Mouse (Mus musculus) MEL (cell line): Measurements from ENCODE around the gene Lpcat3. TPM values are rescaled to one million over a fixed set of nuclear protein-coding genes. Genes with fewer than 3 reads are reported as not detected.

Experiments used
- DNase-seq: peaks from one replicate; pipeline ENCODE4 v3.0.0; 2011; ENCODE audit warnings: low read depth, low spot score
- H3K27ac ChIP-seq: 2 replicates; pipeline ENCODE4 v1.5.1; 2012; ENCODE audit warnings: low read depth, mild to moderate bottlenecking, control low read depth, low read length, moderate library complexity; ENCODE audit not compliant: control insufficient read depth
- H3K27me3 ChIP-seq, 2 experiments: fragments of 150-350 bp in 1 of 2; sonication (generic) in 1 of 2; 2 replicates each; pipeline ENCODE4 v1.6.1; 2012; ENCODE audit warnings: low read length in 2 of 2, mild to moderate bottlenecking in 2 of 2, improper control_type of control experiment in 1 of 2, moderate library complexity in 1 of 2; ENCODE audit not compliant: insufficient read depth in 2 of 2, control insufficient read depth in 1 of 2
- H3K36me3 ChIP-seq, 2 experiments: 2 replicates each; pipeline ENCODE4 v1.6.1; 2012 to 2014; ENCODE audit warnings: low read length in 2 of 2, improper control_type of control experiment in 1 of 2, inconsistent platforms in 1 of 2, mild to moderate bottlenecking in 1 of 2; ENCODE audit not compliant: insufficient read depth in 2 of 2, control insufficient read depth in 1 of 2
- H3K4me1 ChIP-seq, 2 experiments: fragments of 150-350 bp in 1 of 2; sonication (generic) in 1 of 2; 2 replicates each; pipeline ENCODE4 v1.6.1; 2012; ENCODE audit warnings: low read length in 2 of 2, improper control_type of control experiment in 1 of 2, mild to moderate bottlenecking in 1 of 2; ENCODE audit not compliant: insufficient read depth in 2 of 2, control insufficient read depth in 1 of 2
- H3K4me3 ChIP-seq, 2 experiments: fragments of 150-350 bp in 1 of 2; sonication (generic) in 1 of 2; 2 replicates each; pipeline ENCODE4 v1.5.1; 2012; ENCODE audit warnings: low read depth in 2 of 2, low read length in 2 of 2, mild to moderate bottlenecking in 2 of 2, moderate library complexity in 2 of 2, control low read depth in 1 of 2, improper control_type of control experiment in 1 of 2; ENCODE audit not compliant: control insufficient read depth in 1 of 2, insufficient read depth in 1 of 2
- H3K79me2 ChIP-seq: 2 replicates; pipeline ENCODE4 v1.6.1; 2012; ENCODE audit warnings: mild to moderate bottlenecking, low read length, moderate library complexity; ENCODE audit not compliant: control insufficient read depth, poor library complexity, insufficient read depth
- H3K9ac ChIP-seq: 2 replicates; pipeline ENCODE4 v1.6.1; 2012; ENCODE audit warnings: low read depth, mild to moderate bottlenecking, control low read depth, low read length, moderate library complexity; ENCODE audit not compliant: control insufficient read depth, poor library complexity, severe bottlenecking
- H3K9me3 ChIP-seq: fragments of 150-350 bp; sonication (generic); replicated peaks from 2 replicates; pipeline ENCODE4 v1.6.1; 2012; ENCODE audit warnings: mild to moderate bottlenecking, low read length, improper control_type of control experiment, moderate library complexity; ENCODE audit not compliant: insufficient read depth
- BHLHE40 ChIP-seq: IDR thresholded peaks from 2 replicates; pipeline ENCODE4 v1.6.1; 2012; ENCODE audit warnings: low read depth, mild to moderate bottlenecking, inconsistent platforms, low read length, improper control_type of control experiment, borderline replicate concordance
- CTCF ChIP-seq, 3 experiments: IDR thresholded peaks in 2 of 3; conservative IDR thresholded peaks in 1 of 3; 2 replicates each; pipeline ENCODE4 v1.5.1; 2011 to 2012; ENCODE audit warnings: low read length in 3 of 3, low read depth in 2 of 3, mild to moderate bottlenecking in 2 of 3, improper control_type of control experiment in 1 of 3, inconsistent platforms in 1 of 3, mixed read lengths in 1 of 3, moderate library complexity in 1 of 3; ENCODE audit not compliant: control insufficient read depth in 1 of 3, insufficient read depth in 1 of 3, poor library complexity in 1 of 3, severe bottlenecking in 1 of 3
- E2F4 ChIP-seq: IDR thresholded peaks from 2 replicates; pipeline ENCODE4 v1.6.1; 2011; ENCODE audit warnings: low read depth, low read length, improper control_type of control experiment, borderline replicate concordance
- ELF1 ChIP-seq: IDR thresholded peaks from 2 replicates; pipeline ENCODE4 v1.6.1; 2014; ENCODE audit warnings: low read depth, mild to moderate bottlenecking, inconsistent platforms, low read length, improper control_type of control experiment, moderate library complexity
- EP300 ChIP-seq, 2 experiments: IDR thresholded peaks; 2 replicates each; pipeline ENCODE4 v1.6.1; 2011; ENCODE audit warnings: improper control_type of control experiment in 2 of 2, low read length in 2 of 2, low read depth in 1 of 2, mild to moderate bottlenecking in 1 of 2
- GABPA ChIP-seq: IDR thresholded peaks from 2 replicates; pipeline ENCODE4 v1.6.1; 2012; ENCODE audit warnings: low read depth, mild to moderate bottlenecking, inconsistent platforms, low read length, improper control_type of control experiment, moderate library complexity
- GATA1 ChIP-seq: IDR thresholded peaks from 2 replicates; pipeline ENCODE4 v1.6.1; 2011; ENCODE audit warnings: low read depth, low read length, improper control_type of control experiment
- HCFC1 ChIP-seq: IDR thresholded peaks from 2 replicates; pipeline ENCODE4 v1.6.1; 2012; ENCODE audit warnings: low read depth, mild to moderate bottlenecking, inconsistent platforms, low read length, improper control_type of control experiment, moderate library complexity
- KAT2A ChIP-seq: conservative IDR thresholded peaks from 2 replicates; pipeline ENCODE4 v1.6.1; 2012; ENCODE audit warnings: low read depth, low read length, improper control_type of control experiment, inconsistent platforms
- MAFK ChIP-seq: IDR thresholded peaks from 2 replicates; pipeline ENCODE4 v1.6.1; 2011; ENCODE audit warnings: low read depth, mild to moderate bottlenecking, low read length, improper control_type of control experiment, borderline replicate concordance
- MAZ ChIP-seq: IDR thresholded peaks from 2 replicates; pipeline ENCODE4 v1.6.1; 2012; ENCODE audit warnings: low read depth, mild to moderate bottlenecking, inconsistent platforms, low read length, improper control_type of control experiment
- MEF2A ChIP-seq: IDR thresholded peaks from 2 replicates; pipeline ENCODE4 v1.6.1; 2014; ENCODE audit warnings: low read depth, mild to moderate bottlenecking, inconsistent platforms, low read length, improper control_type of control experiment; ENCODE audit not compliant: poor library complexity, insufficient replicate concordance, severe bottlenecking; ENCODE audit errors: extremely low read depth
- MYB ChIP-seq: IDR thresholded peaks from 2 replicates; pipeline ENCODE4 v1.6.1; 2011; ENCODE audit warnings: mild to moderate bottlenecking, low read depth, low read length, improper control_type of control experiment
- MYC ChIP-seq: IDR thresholded peaks from 2 replicates; pipeline ENCODE4 v1.6.1; 2011; ENCODE audit warnings: low read depth, mild to moderate bottlenecking, low read length, improper control_type of control experiment, moderate library complexity
- NELFE ChIP-seq: IDR thresholded peaks from 2 replicates; pipeline ENCODE4 v1.6.1; 2011; ENCODE audit warnings: low read depth, low read length, improper control_type of control experiment
- NRF1 ChIP-seq: IDR thresholded peaks from 2 replicates; pipeline ENCODE4 v1.6.1; 2014; ENCODE audit warnings: low read depth, mild to moderate bottlenecking, inconsistent platforms, low read length, improper control_type of control experiment, moderate library complexity; ENCODE audit not compliant: poor library complexity, insufficient read depth, severe bottlenecking
- POLR2AphosphoS2 ChIP-seq: IDR thresholded peaks from 2 replicates; pipeline ENCODE4 v1.6.1; 2011; ENCODE audit warnings: low read length, improper control_type of control experiment
- POLR2AphosphoS5 ChIP-seq: IDR thresholded peaks from 2 replicates; pipeline ENCODE4 v1.6.1; 2012; ENCODE audit warnings: low read depth, borderline replicate concordance, mild to moderate bottlenecking, inconsistent platforms, low read length, moderate library complexity, mixed read lengths
- RAD21 ChIP-seq: IDR thresholded peaks from 2 replicates; pipeline ENCODE4 v1.6.1; 2011; ENCODE audit warnings: mild to moderate bottlenecking, low read depth, low read length, improper control_type of control experiment
- RCOR1 ChIP-seq: IDR thresholded peaks from 2 replicates; pipeline ENCODE4 v1.6.1; 2012; ENCODE audit warnings: low read depth, mild to moderate bottlenecking, inconsistent platforms, low read length, improper control_type of control experiment
- TAL1 ChIP-seq: IDR thresholded peaks from 2 replicates; pipeline ENCODE4 v1.6.1; 2012; ENCODE audit warnings: mild to moderate bottlenecking, inconsistent platforms, low read length, moderate library complexity, mixed read lengths
- TBP ChIP-seq: IDR thresholded peaks from 2 replicates; pipeline ENCODE4 v1.8.0; 2011; ENCODE audit warnings: low read depth, low read length, improper control_type of control experiment
- UBTF ChIP-seq: IDR thresholded peaks from 2 replicates; pipeline ENCODE4 v1.6.1; 2012; ENCODE audit warnings: low read depth, mild to moderate bottlenecking, inconsistent platforms, low read length, improper control_type of control experiment, moderate library complexity, borderline replicate concordance; ENCODE audit not compliant: insufficient read depth
- USF1 ChIP-seq: IDR thresholded peaks from 2 replicates; pipeline ENCODE4 v1.6.1; 2014; ENCODE audit warnings: low read depth, mild to moderate bottlenecking, inconsistent platforms, low read length, improper control_type of control experiment, moderate library complexity
- ZC3H11A ChIP-seq: IDR thresholded peaks from 2 replicates; pipeline ENCODE4 v1.6.1; 2012; ENCODE audit warnings: low read depth, mild to moderate bottlenecking, inconsistent platforms, low read length, improper control_type of control experiment
- ZKSCAN1 ChIP-seq: IDR thresholded peaks from 2 replicates; pipeline ENCODE4 v1.6.1; 2012; ENCODE audit warnings: low read depth, mild to moderate bottlenecking, inconsistent platforms, low read length, improper control_type of control experiment, moderate library complexity
- ZMIZ1 ChIP-seq: IDR thresholded peaks from 2 replicates; pipeline ENCODE4 v1.6.1; 2012; ENCODE audit warnings: low read depth, mild to moderate bottlenecking, inconsistent platforms, low read length, improper control_type of control experiment, moderate library complexity
- ZNF384 ChIP-seq: IDR thresholded peaks from 2 replicates; pipeline ENCODE4 v1.6.1; 2012; ENCODE audit warnings: low read depth, mild to moderate bottlenecking, inconsistent platforms, low read length, improper control_type of control experiment
- polyA plus RNA-seq, 2 experiments: library from polyadenylated mRNA; stranded (reverse) in 1 of 2; unstranded in 1 of 2; fragments of >175 nt in 1 of 2; fragments of >200 nt in 1 of 2; gene quantifications; 2 replicates each; pipeline versions ENCODE4 v1.2.1 to v1.2.4; 2012; ENCODE audit warnings: low replicate concordance in 2 of 2, low read depth in 1 of 2; ENCODE audit not compliant: insufficient read length in 2 of 2, insufficient read depth in 1 of 2, missing spikeins in 1 of 2
- total RNA-seq: library from RNA; depleted of rRNA; stranded (reverse); fragments of 300-350 nt; gene quantifications from 2 replicates; pipeline ENCODE4 v1.2.3, GENCODE M21; 2012

Gene Lpcat3
- total and polyA plus RNA-seq, 3 experiments, result 135 to 337 TPM; not detected in 1

GRCm38 (mm10) chr6:124734417-124734816, 71.6 kb downstream of the Lpcat3 start (continued):
- TF ChIP-seq NELFE (no peak), EP300 (IDR thresholded peaks at IDR 0.05; ENCODE audit: low read depth in 1 of 2, low read length in 2 of 2) (peak; percentile 48 to 54; a peak in 3 of 4 replicates), CTCF (IDR thresholded peaks at IDR 0.05 in 2 of 3, conservative IDR thresholded peaks at IDR 0.05 in 1 of 3; ENCODE audit: control insufficient read depth in 1 of 3, insufficient read depth in 1 of 3, low read depth in 2 of 3, low read length in 3 of 3, poor library complexity in 1 of 3, severe bottlenecking in 1 of 3) (no peak), ELF1 (no peak), ZMIZ1 (no peak), MEF2A (no peak), ZC3H11A (no peak), RAD21 (no peak), GATA1 (peak; percentile 45; the same call in 1 of the 2 replicates), MAZ (no peak), POLR2AphosphoS5 (no peak), KAT2A (no peak), MAFK (no peak)

DNA sequence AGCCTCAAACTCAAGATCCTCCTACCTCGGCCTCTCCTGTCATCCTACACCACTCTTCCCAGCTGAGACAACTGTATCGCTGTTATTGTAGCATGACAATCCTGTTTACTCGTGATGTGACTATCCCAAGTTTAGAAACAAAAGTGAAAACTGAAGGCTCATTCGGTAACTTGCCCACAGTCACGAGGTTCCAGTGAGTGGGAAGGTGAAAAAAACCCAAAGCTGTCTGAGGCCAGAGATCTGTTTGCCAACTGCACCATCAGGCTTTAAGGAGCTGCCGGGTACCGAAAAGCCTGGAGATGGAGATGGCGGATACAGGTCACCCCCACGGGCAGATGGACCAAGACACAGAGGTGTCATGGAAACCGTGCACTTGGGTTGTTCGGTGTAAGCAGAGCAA, 74.2 kb downstream of the Lpcat3 start:
- Histone ChIP-seq H3K4me3 (no peak overlapping the region), H3K36me3 (peaks cover 0 to 27% of the 10 kb centered on the region in 2 experiments; a peak in 2 of 4 replicates), H3K9ac (no peak overlapping the region), H3K9me3 (no peaks in the 10 kb centered on the region), H3K4me1 (peaks cover 17 to 32% of the 10 kb centered on the region in 2 experiments), H3K27ac (no peak overlapping the region), H3K27me3 (no peaks in the 10 kb centered on the region)
- DNase-seq, result no peak
- TF ChIP-seq CTCF (IDR thresholded peaks at IDR 0.05 in 2 of 3, conservative IDR thresholded peaks at IDR 0.05 in 1 of 3; ENCODE audit: control insufficient read depth in 1 of 3, insufficient read depth in 1 of 3, low read depth in 2 of 3, low read length in 3 of 3, poor library complexity in 1 of 3, severe bottlenecking in 1 of 3) (no peak), TAL1 (no peak), ZNF384 (no peak), E2F4 (no peak), MAZ (no peak), UBTF (no peak), POLR2AphosphoS5 (no peak), HCFC1 (no peak), POLR2AphosphoS2 (no peak), ZKSCAN1 (no peak), NRF1 (no peak), BHLHE40 (no peak), MEF2A (no peak), MYB (no peak), MYC (no peak), RCOR1 (no peak), GABPA (no peak), TBP (no peak), ELF1 (no peak), USF1 (no peak)
- TF ChIP-seq, all 39 proteins: peak for 0
- peaks cover 11% of the 10 kb centered on the region for H3K79me2 ChIP-seq
